Mouse (Mus musculus) testis, postnatal 10 days (tissue): ENCODE data around the gene Hmcn2.

Experiments
- DNase-seq: peaks from one replicate; pipeline ENCODE4 v3.0.0; 2021; ENCODE audit warnings: low spot score

Gene Hmcn2

GRCm38 (mm10) chr2:31482914-31483575, 168.8 kb downstream of the Hmcn2 start:
- peak; percentile 90 for DNase-seq

- DNase-seq: peak; percentile 91
These were observed 170.0 kb downstream of the Hmcn2 start for GRCm38 (mm10) chr2:31484187-31484586.

- no peak for DNase-seq
These were observed 175.0 kb downstream of the Hmcn2 start for GRCm38 (mm10) chr2:31489166-31489565.

GRCm38 (mm10) chr2:31490556-31490955, 176.3 kb downstream of the Hmcn2 start:
- no peak for DNase-seq

- no peak for DNase-seq
These were observed 178.1 kb downstream of the Hmcn2 start for GRCm38 (mm10) chr2:31492308-31492707.

- DNase-seq: no peak
These were observed 179.0 kb downstream of the Hmcn2 start for GRCm38 (mm10) chr2:31493243-31493642.

GRCm38 (mm10) chr2:31494315-31494714, 180.1 kb downstream of the Hmcn2 start:
- no peak for DNase-seq

- no peak for DNase-seq
These were observed 180.8 kb downstream of the Hmcn2 start for GRCm38 (mm10) chr2:31495046-31495476.

GRCm38 (mm10) chr2:31496141-31496540, 181.9 kb downstream of the Hmcn2 start:
- DNase-seq: no peak

GRCm38 (mm10) chr2:31497113-31497512, 182.9 kb downstream of the Hmcn2 start:
- DNase-seq: no peak

- DNase-seq: no peak
These were observed 183.4 kb downstream of the Hmcn2 start for GRCm38 (mm10) chr2:31497635-31498034.

GRCm38 (mm10) chr2:31499327-31500291, 185.4 kb downstream of the Hmcn2 start:
- no peak for DNase-seq

GRCm38 (mm10) chr2:31500292-31501204, 186.3 kb downstream of the Hmcn2 start:
- DNase-seq: no peak

GRCm38 (mm10) chr2:31501448-31502130, 187.4 kb downstream of the Hmcn2 start:
- no peak for DNase-seq

GRCm38 (mm10) chr2:31502616-31503522, 188.7 kb downstream of the Hmcn2 start:
- DNase-seq: no peak

- DNase-seq: no peak
These were observed 191.3 kb downstream of the Hmcn2 start for GRCm38 (mm10) chr2:31505472-31505871.

GRCm38 (mm10) chr2:31508851-31509250, 194.6 kb downstream of the Hmcn2 start:
- DNase-seq: no peak
